Mouse (Mus musculus) brain, embryonic 14.5 days (tissue): ENCODE data around the gene Znrd1.

ENCODE experiments used
- CTCF ChIP-seq: fragments of 200-500 bp; IDR thresholded peaks from 2 replicates; pipeline ENCODE4 v1.5.1; 2012; ENCODE audit warnings: inconsistent platforms, mild to moderate bottlenecking, moderate library complexity, borderline replicate concordance; ENCODE audit not compliant: insufficient read depth, insufficient read length; ENCODE audit errors: extremely low read depth
- POLR2A ChIP-seq: fragments of 200-500 bp; IDR thresholded peaks from 2 replicates; pipeline ENCODE4 v1.6.1; 2012; ENCODE audit warnings: mild to moderate bottlenecking, inconsistent platforms, borderline replicate concordance; ENCODE audit not compliant: poor library complexity, insufficient read depth, insufficient read length, severe bottlenecking; ENCODE audit errors: extremely low read depth

GRCm38 (mm10) chr17:36908235-36908634 is 50.1 kb downstream of the Znrd1 start:
- TF ChIP-seq CTCF (no peak), POLR2A (no peak)
